Mouse (Mus musculus) heart, embryonic 12.5 days (tissue): ENCODE data around the gene Krtap28-10. TPM values are rescaled to one million over a fixed set of nuclear protein-coding genes. Genes with fewer than 3 reads are reported as not detected.

Experiments
- ATAC-seq: fragments of 200-750 bp; cut with Nextera tagmentation; 2 replicates; pipeline ENCODE4 v1.8.0; 2017; ENCODE audit warnings: moderate TSS enrichment, moderate library complexity; ENCODE audit not compliant: insufficient number of reproducible peaks, low FRiP score
- H3K27ac ChIP-seq: fragments of 300-500 bp; sonication (generic); 2 replicates; pipeline ENCODE4 v1.5.1; 2016; ENCODE audit warnings: mild to moderate bottlenecking, moderate library complexity; ENCODE audit not compliant: poor library complexity, severe bottlenecking
- H3K27me3 ChIP-seq: fragments of 300-500 bp; sonication (generic); replicated peaks from 2 replicates; pipeline ENCODE4 v1.6.1; 2016; ENCODE audit warnings: mild to moderate bottlenecking, moderate library complexity
- H3K36me3 ChIP-seq: fragments of 300-500 bp; sonication (generic); 2 replicates; pipeline ENCODE4 v1.6.1; 2016; ENCODE audit warnings: mild to moderate bottlenecking, moderate library complexity
- H3K4me1 ChIP-seq: fragments of 300-500 bp; sonication (generic); replicated peaks from 2 replicates; pipeline ENCODE4 v1.6.1; 2016; ENCODE audit warnings: mild to moderate bottlenecking
- H3K4me2 ChIP-seq: fragments of 300-500 bp; sonication (generic); 2 replicates; pipeline ENCODE4 v1.6.1; 2016; ENCODE audit warnings: mild to moderate bottlenecking, moderate library complexity
- H3K4me3 ChIP-seq: fragments of 300-500 bp; sonication (generic); 2 replicates; pipeline ENCODE4 v1.5.1; 2016; ENCODE audit warnings: mild to moderate bottlenecking
- H3K9ac ChIP-seq: fragments of 300-500 bp; sonication (generic); 2 replicates; pipeline ENCODE4 v1.6.1; 2016; ENCODE audit warnings: mild to moderate bottlenecking, moderate library complexity
- H3K9me3 ChIP-seq: fragments of 300-500 bp; sonication (generic); replicated peaks from 2 replicates; pipeline ENCODE4 v1.6.1; 2016; ENCODE audit warnings: mild to moderate bottlenecking, moderate library complexity
- WGBS: fragments of 180-500 bp; shearing (Covaris S2); methylation state at CpG from one replicate; pipeline ENCODE4 v1.1.7; 2016; 5-methylcytosine and 5-hydroxymethylcytosine counted together
- polyA plus RNA-seq: library from polyadenylated mRNA; unstranded; fragments of >200 nt; fragmentation: Nextera tagmentation; extraction: Ambion mirVana; gene quantifications from 2 replicates; pipeline ENCODE4 v1.2.1, GENCODE M21; 2016

Gene Krtap28-10
- polyA plus RNA-seq, 1 experiment from 2014 or later: not detected

- Histone ChIP-seq H3K27ac (no peak overlapping the region), H3K9ac (no peak overlapping the region), H3K4me1 (peaks cover 17% of the 10 kb centered on the region), H3K4me3 (no peak overlapping the region), H3K4me2 (no peak overlapping the region), H3K27me3 (no peaks in the 10 kb centered on the region), H3K9me3 (no peaks in the 10 kb centered on the region), H3K36me3 (no peaks in the 10 kb centered on the region)
- 67% methylated on average over 1 of the region's 1 CpGs for WGBS
- no peak for ATAC-seq
These were observed 16.2 kb upstream of the Krtap28-10 start for GRCm38 (mm10) chr1:83058481-83058880.

GRCm38 (mm10) chr1:83044882-83045427, 2.7 kb upstream of the Krtap28-10 start, which contains the start of gene Gm47969:
Gene Gm47969, plus strand, starts transcription at chr1:83044932.
- no peak for ATAC-seq
- 78% methylated on average over 5 of the region's 5 CpGs for WGBS
- Histone ChIP-seq H3K27ac (no peak within 1 kb of the TSS), H3K4me2 (no peak within 1 kb of the TSS), H3K4me3 (no peak within 1 kb of the TSS), H3K36me3 (no peaks in the 10 kb centered on the region), H3K9ac (no peak within 1 kb of the TSS), H3K27me3 (peaks cover 8% of the 10 kb centered on the region; the same call in 1 of the 2 replicates), H3K4me1 (no peaks in the 10 kb centered on the region), H3K9me3 (no peaks in the 10 kb centered on the region)

- H3K4me3 ChIP-seq: no peak overlapping the region
- no peak overlapping the region for H3K27ac ChIP-seq
- H3K36me3 ChIP-seq: no peaks in the 10 kb centered on the region
- no peak overlapping the region for H3K9ac ChIP-seq
- H3K4me2 ChIP-seq: no peak overlapping the region
- no peaks in the 10 kb centered on the region for H3K4me1 ChIP-seq
- H3K9me3 ChIP-seq: no peaks in the 10 kb centered on the region
- 72% methylated on average over 4 of the region's 4 CpGs for WGBS
- no peak for ATAC-seq
- H3K27me3 ChIP-seq: peaks cover 5% of the 10 kb centered on the region; the same call in 1 of the 2 replicates
These were observed 3.2 kb downstream of the Krtap28-10 start for GRCm38 (mm10) chr1:83039080-83039479.

- H3K4me3 ChIP-seq: peak within 1 kb of the TSS; percentile 64
- H3K9me3 ChIP-seq: no peaks in the 10 kb centered on the region
- H3K27ac ChIP-seq: peak within 1 kb of the TSS; percentile 51; the same call in 1 of the 2 replicates
- 1% methylated on average over 25 of the region's 25 CpGs for WGBS
- H3K36me3 ChIP-seq: no peaks in the 10 kb centered on the region
- H3K9ac ChIP-seq: peak within 1 kb of the TSS; percentile 71
- peaks cover 5% of the 10 kb centered on the region; the same call in 1 of the 2 replicates for H3K27me3 ChIP-seq
- H3K4me1 ChIP-seq: no peaks in the 10 kb centered on the region
- peak; percentile 77; the same call in 1 of the 2 replicates for ATAC-seq
- peak within 1 kb of the TSS; percentile 70 for H3K4me2 ChIP-seq
These were observed 4.1 kb downstream of the Krtap28-10 start, which contains the start of gene Slc19a3 for GRCm38 (mm10) chr1:83038109-83038672. Gene Slc19a3, minus strand, starts transcription at chr1:83038448.

GRCm38 (mm10) chr1:83036892-83037667, 5.2 kb downstream of the Krtap28-10 start:
- Histone ChIP-seq H3K27ac (no peak overlapping the region), H3K4me2 (no peak overlapping the region), H3K9ac (no peak overlapping the region), H3K36me3 (no peaks in the 10 kb centered on the region), H3K4me1 (no peaks in the 10 kb centered on the region), H3K27me3 (peaks cover 3% of the 10 kb centered on the region; the same call in 1 of the 2 replicates), H3K4me3 (no peak overlapping the region), H3K9me3 (no peaks in the 10 kb centered on the region)
- no peak for ATAC-seq
- WGBS: 72% methylated on average over 11 of the region's 11 CpGs

GRCm38 (mm10) chr1:83034509-83034908, 7.8 kb downstream of the Krtap28-10 start:
- Histone ChIP-seq H3K27me3 (no peaks in the 10 kb centered on the region), H3K27ac (no peak overlapping the region)

GRCm38 (mm10) chr1:83032508-83032907, 9.8 kb downstream of the Krtap28-10 start:
- H3K4me3 ChIP-seq: no peak overlapping the region
- no peak overlapping the region for H3K4me2 ChIP-seq
- no peaks in the 10 kb centered on the region for H3K4me1 ChIP-seq
- H3K27ac ChIP-seq: no peak overlapping the region
- 81% methylated on average over 6 of the region's 6 CpGs for WGBS
- no peak overlapping the region for H3K9ac ChIP-seq
- no peaks in the 10 kb centered on the region for H3K9me3 ChIP-seq
- no peaks in the 10 kb centered on the region for H3K27me3 ChIP-seq
- H3K36me3 ChIP-seq: no peaks in the 10 kb centered on the region
- ATAC-seq: no peak

More at GRCm38 (mm10) chr1:83034509-83034908, 7.8 kb downstream of the Krtap28-10 start:
- Histone ChIP-seq H3K9me3 (no peaks in the 10 kb centered on the region), H3K4me2 (no peak overlapping the region), H3K36me3 (no peaks in the 10 kb centered on the region), H3K4me3 (no peak overlapping the region), H3K9ac (no peak overlapping the region), H3K4me1 (no peaks in the 10 kb centered on the region)
- ATAC-seq: no peak
- 65% methylated on average over 5 of the region's 5 CpGs for WGBS

GRCm38 (mm10) chr1:83031950-83032349, 10.3 kb downstream of the Krtap28-10 start:
- Histone ChIP-seq H3K36me3 (no peaks in the 10 kb centered on the region), H3K27me3 (no peaks in the 10 kb centered on the region), H3K27ac (no peak overlapping the region), H3K4me3 (no peak overlapping the region), H3K9ac (no peak overlapping the region), H3K4me1 (no peaks in the 10 kb centered on the region), H3K4me2 (no peak overlapping the region), H3K9me3 (no peaks in the 10 kb centered on the region)
- 57% methylated on average over 1 of the region's 1 CpGs for WGBS
- no peak for ATAC-seq

GRCm38 (mm10) chr1:83016556-83016955, 25.7 kb downstream of the Krtap28-10 start:
- Histone ChIP-seq H3K9ac (no peak overlapping the region), H3K4me2 (no peak overlapping the region), H3K36me3 (peaks cover 3% of the 10 kb centered on the region; the same call in 1 of the 2 replicates), H3K27ac (no peak overlapping the region), H3K4me3 (no peak overlapping the region), H3K9me3 (no peaks in the 10 kb centered on the region), H3K4me1 (0 out of 2 replicates have a peak, but pooled peaks cover 3% of the 10 kb centered on the region), H3K27me3 (no peaks in the 10 kb centered on the region)
- no peak for ATAC-seq
- WGBS: 66% methylated on average over 1 of the region's 1 CpGs

GRCm38 (mm10) chr1:83015329-83015879, 26.9 kb downstream of the Krtap28-10 start:
- 68% methylated on average over 10 of the region's 10 CpGs for WGBS
- Histone ChIP-seq H3K27me3 (no peaks in the 10 kb centered on the region), H3K27ac (no peak overlapping the region), H3K9ac (no peak overlapping the region), H3K4me3 (no peak overlapping the region), H3K9me3 (no peaks in the 10 kb centered on the region), H3K4me2 (no peak overlapping the region), H3K4me1 (no peaks in the 10 kb centered on the region), H3K36me3 (peaks cover 3% of the 10 kb centered on the region; the same call in 1 of the 2 replicates)
- no peak for ATAC-seq

- 75% methylated on average over 3 of the region's 3 CpGs for WGBS
- H3K4me3 ChIP-seq: no peak overlapping the region
- H3K9me3 ChIP-seq: no peaks in the 10 kb centered on the region
- H3K4me1 ChIP-seq: no peaks in the 10 kb centered on the region
- peaks cover 3% of the 10 kb centered on the region; the same call in 1 of the 2 replicates for H3K36me3 ChIP-seq
- no peak for ATAC-seq
- H3K9ac ChIP-seq: no peak overlapping the region
- H3K27ac ChIP-seq: no peak overlapping the region
- H3K27me3 ChIP-seq: no peaks in the 10 kb centered on the region
- H3K4me2 ChIP-seq: no peak overlapping the region
These were observed 27.8 kb downstream of the Krtap28-10 start for GRCm38 (mm10) chr1:83014477-83014876.
